Mouse (Mus musculus) embryonic fibroblast, embryonic 13.5 days (primary cell): Measurements from ENCODE around the gene Rragd.

Source experiments
- CTCF ChIP-seq: IDR thresholded peaks from 2 replicates; pipeline ENCODE4 v1.5.1; 2011; ENCODE audit warnings: mild to moderate bottlenecking, control low read depth, low read length, moderate library complexity, borderline replicate concordance; ENCODE audit not compliant: insufficient read depth
- POLR2A ChIP-seq: IDR thresholded peaks from 2 replicates; pipeline ENCODE4 v1.6.1; 2011; ENCODE audit warnings: low read depth, mild to moderate bottlenecking, control low read depth, low read length, moderate library complexity

DNA sequence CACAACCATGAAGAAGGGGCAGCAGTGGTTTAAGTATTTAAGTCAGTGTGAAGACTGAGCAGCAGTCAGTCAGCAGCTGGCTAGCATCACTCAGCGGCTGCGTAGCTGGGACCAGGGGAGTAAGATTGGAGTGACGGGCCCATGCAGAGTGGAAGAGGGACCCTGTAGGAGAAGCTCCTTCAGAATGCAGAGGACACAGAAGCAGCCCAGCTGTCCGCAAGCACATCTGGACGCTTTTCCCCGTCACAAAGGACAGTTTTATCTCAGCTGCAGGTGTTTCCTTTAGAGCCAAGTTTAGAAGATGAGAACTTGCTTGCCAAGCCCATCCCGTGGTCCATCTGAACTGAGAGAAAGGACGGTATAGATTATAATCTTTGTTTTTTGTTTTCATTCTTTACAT lies 41.6 kb downstream of the Rragd start:
- TF ChIP-seq CTCF (no peak), POLR2A (no peak)
